Mouse (Mus musculus) midbrain, embryonic 10.5 days (tissue): ENCODE results near the gene Pcbp4. TPM values are rescaled to one million over a fixed set of nuclear protein-coding genes. Genes with fewer than 3 reads are reported as not detected.

Experiments
- DNase-seq: peaks from one replicate; pipeline ENCODE4 v3.0.0-alpha.2; 2017; ENCODE audit warnings: low spot score
- H3K27ac ChIP-seq: fragments of 300-500 bp; sonication (generic); replicated peaks from 2 replicates; pipeline ENCODE4 v1.5.1; 2016; ENCODE audit warnings: mild to moderate bottlenecking
- H3K27me3 ChIP-seq: fragments of 300-500 bp; sonication (generic); 2 replicates; pipeline ENCODE4 v1.6.1; 2016; ENCODE audit warnings: low read depth, mild to moderate bottlenecking; ENCODE audit not compliant: poor library complexity, severe bottlenecking
- H3K36me3 ChIP-seq: fragments of 300-500 bp; sonication (generic); 2 replicates; pipeline ENCODE4 v1.6.1; 2016; ENCODE audit warnings: mild to moderate bottlenecking, moderate library complexity
- H3K4me1 ChIP-seq: fragments of 300-500 bp; sonication (generic); 2 replicates; pipeline ENCODE4 v1.6.1; 2016
- H3K4me3 ChIP-seq: fragments of 300-500 bp; sonication (generic); 2 replicates; pipeline ENCODE4 v1.5.1; 2016; ENCODE audit warnings: mild to moderate bottlenecking, moderate library complexity
- H3K9me3 ChIP-seq: fragments of 300-500 bp; sonication (generic); replicated peaks from 2 replicates; pipeline ENCODE4 v1.6.1; 2016; ENCODE audit warnings: mild to moderate bottlenecking
- WGBS: fragments of 180-500 bp; shearing (Covaris S2); methylation state at CpG from one replicate; pipeline ENCODE4 v1.1.7; 2016; 5-methylcytosine and 5-hydroxymethylcytosine counted together
- polyA plus RNA-seq: library from polyadenylated mRNA; unstranded; fragments of >200 nt; fragmentation: Nextera tagmentation; extraction: Ambion mirVana; gene quantifications from 2 replicates; pipeline ENCODE4 v1.2.1, GENCODE M21; 2016

Pcbp4 gene
- polyA plus RNA-seq, 1 experiment from 2014 or later, result 385 TPM

- no peak for DNase-seq
- Histone ChIP-seq H3K4me1 (peaks cover 90% of the 10 kb centered on the region), H3K27ac (no peak overlapping the region), H3K27me3 (peaks cover 30% of the 10 kb centered on the region), H3K9me3 (no peaks in the 10 kb centered on the region), H3K4me3 (peak overlapping the region; percentile 5; the same call in 1 of the 2 replicates), H3K36me3 (peaks cover 91% of the 10 kb centered on the region)
- WGBS, result 88% methylated on average over 15 of the region's 15 CpGs
Measured at GRCm38 (mm10) chr9:106459946-106460345, 6.9 kb downstream of the Pcbp4 start.

- Histone ChIP-seq H3K9me3 (no peaks in the 10 kb centered on the region), H3K27ac (peak overlapping the region; percentile 9; the same call in 1 of the 2 replicates), H3K4me3 (peak overlapping the region; percentile 5; the same call in 1 of the 2 replicates), H3K27me3 (peaks cover 34% of the 10 kb centered on the region), H3K4me1 (peaks cover 90% of the 10 kb centered on the region), H3K36me3 (peaks cover 96% of the 10 kb centered on the region)
- no peak for DNase-seq
- WGBS, result 88% methylated on average over 18 of the region's 18 CpGs
Measured at GRCm38 (mm10) chr9:106460401-106461025, 7.4 kb downstream of the Pcbp4 start.

GRCm38 (mm10) chr9:106461026-106461415 is 7.9 kb downstream of the Pcbp4 start:
- no peak overlapping the region for H3K4me3 ChIP-seq
- H3K4me1 ChIP-seq, result peaks cover 89% of the 10 kb centered on the region
- H3K27me3 ChIP-seq, result peaks cover 39% of the 10 kb centered on the region
- H3K36me3 ChIP-seq, result peaks cover 99% of the 10 kb centered on the region
- H3K27ac ChIP-seq, result no peak overlapping the region
- H3K9me3 ChIP-seq, result no peaks in the 10 kb centered on the region
- WGBS, result 93% methylated on average over 9 of the region's 9 CpGs
- DNase-seq, result no peak

GRCm38 (mm10) chr9:106461641-106462429 is 8.7 kb downstream of the Pcbp4 start:
- 85% methylated on average over 16 of the region's 16 CpGs for WGBS
- H3K9me3 ChIP-seq, result no peaks in the 10 kb centered on the region
- peaks cover 81% of the 10 kb centered on the region for H3K4me1 ChIP-seq
- H3K4me3 ChIP-seq, result no peak overlapping the region; the same call in 1 of the 2 replicates
- H3K27me3 ChIP-seq, result peaks cover 42% of the 10 kb centered on the region
- peaks cover 94% of the 10 kb centered on the region for H3K36me3 ChIP-seq
- no peak for DNase-seq
- H3K27ac ChIP-seq, result no peak overlapping the region

- no peak overlapping the region for H3K27ac ChIP-seq
- H3K4me1 ChIP-seq, result peaks cover 75% of the 10 kb centered on the region
- H3K4me3 ChIP-seq, result no peak overlapping the region; the same call in 1 of the 2 replicates
- peaks cover 42% of the 10 kb centered on the region for H3K27me3 ChIP-seq
- peaks cover 88% of the 10 kb centered on the region for H3K36me3 ChIP-seq
- no peak for DNase-seq
- no peaks in the 10 kb centered on the region for H3K9me3 ChIP-seq
- WGBS, result 94% methylated on average over 12 of the region's 12 CpGs
Measured at GRCm38 (mm10) chr9:106462430-106462800, 9.3 kb downstream of the Pcbp4 start.

- 87% methylated on average over 21 of the region's 21 CpGs for WGBS
- H3K27me3 ChIP-seq, result peaks cover 42% of the 10 kb centered on the region
- H3K4me1 ChIP-seq, result peaks cover 66% of the 10 kb centered on the region
- peak overlapping the region; percentile 54; the same call in 1 of the 2 replicates for H3K4me3 ChIP-seq
- H3K36me3 ChIP-seq, result peaks cover 78% of the 10 kb centered on the region
- no peak overlapping the region for H3K27ac ChIP-seq
- no peak for DNase-seq
- H3K9me3 ChIP-seq, result no peaks in the 10 kb centered on the region
Measured at GRCm38 (mm10) chr9:106463122-106464063, 10.3 kb downstream of the Pcbp4 start.

- Histone ChIP-seq H3K27ac (peak overlapping the region; percentile 85), H3K4me1 (peaks cover 56% of the 10 kb centered on the region), H3K27me3 (peaks cover 42% of the 10 kb centered on the region), H3K9me3 (no peaks in the 10 kb centered on the region), H3K36me3 (peaks cover 63% of the 10 kb centered on the region), H3K4me3 (peak overlapping the region; percentile 54)
- 1% methylated on average over 98 of the region's 99 CpGs for WGBS
- DNase-seq, result peak; percentile 74
Measured at GRCm38 (mm10) chr9:106464751-106465541, 11.9 kb downstream of the Pcbp4 start.

GRCm38 (mm10) chr9:106465571-106466200 is 12.6 kb downstream of the Pcbp4 start, which contains the start of gene Gpr62:
Gene Gpr62 (minus strand): TSS chr9:106465938.
- WGBS, result 29% methylated on average over 26 of the region's 26 CpGs
- Histone ChIP-seq H3K36me3 (peaks cover 55% of the 10 kb centered on the region), H3K4me1 (peaks cover 49% of the 10 kb centered on the region), H3K4me3 (peak within 1 kb of the TSS; percentile 54), H3K9me3 (no peaks in the 10 kb centered on the region), H3K27ac (peak within 1 kb of the TSS; percentile 85), H3K27me3 (peaks cover 42% of the 10 kb centered on the region)
- DNase-seq, result no peak

GRCm38 (mm10) chr9:106466721-106467120 is 13.6 kb downstream of the Pcbp4 start:
- H3K27ac ChIP-seq, result no peak overlapping the region
- H3K27me3 ChIP-seq, result peaks cover 50% of the 10 kb centered on the region
- H3K36me3 ChIP-seq, result peaks cover 45% of the 10 kb centered on the region
- WGBS, result 92% methylated on average over 6 of the region's 6 CpGs
- peaks cover 52% of the 10 kb centered on the region for H3K4me1 ChIP-seq
- DNase-seq, result no peak
- H3K9me3 ChIP-seq, result no peaks in the 10 kb centered on the region
- no peak overlapping the region for H3K4me3 ChIP-seq

GRCm38 (mm10) chr9:106467746-106468145 is 14.7 kb downstream of the Pcbp4 start:
- DNase-seq, result no peak
- WGBS, result 90% methylated on average over 7 of the region's 7 CpGs
- Histone ChIP-seq H3K9me3 (no peaks in the 10 kb centered on the region), H3K27ac (no peak overlapping the region), H3K27me3 (peaks cover 42% of the 10 kb centered on the region), H3K4me3 (no peak overlapping the region), H3K36me3 (peaks cover 35% of the 10 kb centered on the region), H3K4me1 (peaks cover 54% of the 10 kb centered on the region)

- Histone ChIP-seq H3K27ac (no peak overlapping the region), H3K9me3 (no peaks in the 10 kb centered on the region), H3K27me3 (peaks cover 33% of the 10 kb centered on the region), H3K4me3 (no peak overlapping the region), H3K36me3 (peaks cover 19% of the 10 kb centered on the region), H3K4me1 (peaks cover 55% of the 10 kb centered on the region)
- no peak for DNase-seq
- WGBS, result 78% methylated on average over 6 of the region's 6 CpGs
Measured at GRCm38 (mm10) chr9:106469317-106469716, 16.2 kb downstream of the Pcbp4 start.
